Mouse (Mus musculus) layer of hippocampus, adult 11-12 months (tissue): Measurements from ENCODE around the gene Nol12.
A peak's percentile ranks its signal among the peaks of the same experiment; 100 is the strongest.

ENCODE experiments used
- DNase-seq: peaks from one replicate; pipeline ENCODE4 v3.0.0; 2022; ENCODE audit warnings: low spot score

Gene Nol12

GRCm38 (mm10) chr15:78948883-78949282 lies 14.2 kb downstream of the Nol12 start:
- no peak for DNase-seq

GRCm38 (mm10) chr15:78955663-78956062 lies 20.9 kb downstream of the Nol12 start:
- DNase-seq, result no peak

GRCm38 (mm10) chr15:78956351-78956750 lies 21.6 kb downstream of the Nol12 start:
- DNase-seq, result no peak

GRCm38 (mm10) chr15:78957021-78957420 lies 22.3 kb downstream of the Nol12 start:
- DNase-seq, result no peak

- no peak for DNase-seq
Observed at GRCm38 (mm10) chr15:78959537-78959936, 24.8 kb downstream of the Nol12 start.

GRCm38 (mm10) chr15:78960088-78960487 lies 25.4 kb downstream of the Nol12 start:
- no peak for DNase-seq

- DNase-seq, result no peak
Observed at GRCm38 (mm10) chr15:78962885-78963284, 28.2 kb downstream of the Nol12 start.

- DNase-seq, result no peak
Observed at GRCm38 (mm10) chr15:78971626-78972025, 36.9 kb downstream of the Nol12 start.

- DNase-seq, result no peak
Observed at GRCm38 (mm10) chr15:78973950-78974349, 39.2 kb downstream of the Nol12 start.

- no peak for DNase-seq
Observed at GRCm38 (mm10) chr15:78977676-78978159, 43.0 kb downstream of the Nol12 start.

- peak; percentile 37 for DNase-seq
Observed at GRCm38 (mm10) chr15:78978875-78979274, 44.1 kb downstream of the Nol12 start.

GRCm38 (mm10) chr15:78980084-78980483 lies 45.4 kb downstream of the Nol12 start:
- DNase-seq, result no peak

- DNase-seq, result peak; percentile 64
Observed at GRCm38 (mm10) chr15:78982658-78983435, 48.1 kb downstream of the Nol12 start.

- no peak for DNase-seq
Observed at GRCm38 (mm10) chr15:78983436-78984285, 48.9 kb downstream of the Nol12 start.

- no peak for DNase-seq
Observed at GRCm38 (mm10) chr15:78984286-78984778, 49.6 kb downstream of the Nol12 start.

- no peak for DNase-seq
Observed at GRCm38 (mm10) chr15:78986536-78987220, 51.9 kb downstream of the Nol12 start.

- DNase-seq, result peak; percentile 88
Observed at GRCm38 (mm10) chr15:78988499-78988971, 53.8 kb downstream of the Nol12 start.

GRCm38 (mm10) chr15:78989152-78990092 lies 54.7 kb downstream of the Nol12 start:
- DNase-seq, result no peak

- DNase-seq, result no peak
Observed at GRCm38 (mm10) chr15:78990093-78990463, 55.3 kb downstream of the Nol12 start.

- DNase-seq, result no peak
Observed at GRCm38 (mm10) chr15:78990970-78991525, 56.3 kb downstream of the Nol12 start.

GRCm38 (mm10) chr15:78992235-78992634 lies 57.5 kb downstream of the Nol12 start:
- DNase-seq, result no peak
